Mouse (Mus musculus) adrenal gland, adult (tissue): ENCODE data around the gene Dll1.
A peak's percentile ranks its signal among the peaks of the same experiment; 100 is the strongest.

Source experiments
- DNase-seq, 2 experiments: peaks; one replicate each; pipeline ENCODE4 v3.0.0; 2022 to 2023; ENCODE audit warnings: low spot score in 1 of 2; ENCODE audit not compliant: inconsistent age in 2 of 2

The Dll1 gene

GRCm38 (mm10) chr17:15376494-15377181 is at the start of gene Dll1:
Dll1 (minus strand) TSS chr17:15376872.
- DNase-seq, result peak in 1 of 2 experiments; percentile 86

GRCm38 (mm10) chr17:15425931-15426330 is 49.3 kb upstream of the Dll1 start:
- DNase-seq, result no peak

- peak; percentile 16 to 63 for DNase-seq
Observed at GRCm38 (mm10) chr17:15423080-15423765, 46.6 kb upstream of the Dll1 start.

GRCm38 (mm10) chr17:15422666-15423065 is 46.0 kb upstream of the Dll1 start:
- DNase-seq, result no peak

- DNase-seq, result no peak
Observed at GRCm38 (mm10) chr17:15421446-15421845, 44.8 kb upstream of the Dll1 start.

- DNase-seq, result no peak
Observed at GRCm38 (mm10) chr17:15420021-15420603, 43.4 kb upstream of the Dll1 start.

GRCm38 (mm10) chr17:15419534-15419933 is 42.9 kb upstream of the Dll1 start:
- DNase-seq, result no peak

GRCm38 (mm10) chr17:15416596-15417215 is 40.0 kb upstream of the Dll1 start:
- no peak for DNase-seq

GRCm38 (mm10) chr17:15410861-15411260 is 34.2 kb upstream of the Dll1 start:
- DNase-seq, result no peak

- DNase-seq, result no peak
Observed at GRCm38 (mm10) chr17:15409261-15409660, 32.6 kb upstream of the Dll1 start.

- DNase-seq, result no peak
Observed at GRCm38 (mm10) chr17:15406576-15406975, 29.9 kb upstream of the Dll1 start.

- no peak for DNase-seq
Observed at GRCm38 (mm10) chr17:15401716-15402115, 25.0 kb upstream of the Dll1 start.

- DNase-seq, result peak; percentile 93 to 97
Observed at GRCm38 (mm10) chr17:15395997-15396675, 19.5 kb upstream of the Dll1 start, which contains the start of gene Fam120b. Fam120b (plus strand) TSS chr17:15396202.

- no peak for DNase-seq
Observed at GRCm38 (mm10) chr17:15389356-15389755, 12.7 kb upstream of the Dll1 start.

GRCm38 (mm10) chr17:15388892-15389291 is 12.2 kb upstream of the Dll1 start:
- DNase-seq, result no peak

GRCm38 (mm10) chr17:15383360-15383759 is 6.7 kb upstream of the Dll1 start:
- no peak for DNase-seq

- no peak for DNase-seq
Observed at GRCm38 (mm10) chr17:15381869-15382660, 5.4 kb upstream of the Dll1 start.

- DNase-seq, result no peak
Observed at GRCm38 (mm10) chr17:15381092-15381860, 4.6 kb upstream of the Dll1 start.

GRCm38 (mm10) chr17:15380641-15381051 is 4.0 kb upstream of the Dll1 start:
- peak; percentile 64 to 87 for DNase-seq
